Mouse (Mus musculus): ENCODE data around the gene Pip5k1a. TPM values are rescaled to one million over a fixed set of nuclear protein-coding genes. Genes with fewer than 3 reads are reported as not detected.

Gene Pip5k1a
- total and polyA plus RNA-seq, 2 experiments from 2014 or later, result 14.5 to 36.6 TPM

- H3K9ac ChIP-seq (replicated peaks; ENCODE audit: low read depth, low read length), result peak overlapping the region; percentile 77
- 20% methylated on average over 13 of the region's 13 CpGs for WGBS
- peak overlapping the region; percentile 95 for H3K4me2 ChIP-seq (ENCODE audit: low read depth, low read length)
- no peak for DNase-seq (ENCODE audit: low spot score)
- TF ChIP-seq CTCF (IDR thresholded peaks at IDR 0.05; ENCODE audit: low read depth) (0 out of 2 replicates have a peak, but pooled peaks have one; percentile 11), EP300 (IDR thresholded peaks at IDR 0.05; ENCODE audit: low read depth) (no peak)
- H3K9me3 ChIP-seq (replicated peaks; ENCODE audit: control insufficient read depth, low read length), result no peaks in the 10 kb centered on the region
- H3K4me1 ChIP-seq (ENCODE audit: control insufficient read depth, insufficient read depth), result peaks cover 8% of the 10 kb centered on the region
- H3K27ac ChIP-seq (ENCODE audit: low read depth), result peak overlapping the region; percentile 94
- no peak for ATAC-seq (ENCODE audit: insufficient read depth, low read depth)
- H3K4me3 ChIP-seq (ENCODE audit: low read depth, low read length), result peak overlapping the region; percentile 80
- H3K36me3 ChIP-seq (replicated peaks; ENCODE audit: control insufficient read depth, insufficient read depth, low read length), result peaks cover 31% of the 10 kb centered on the region
- H3K27me3 ChIP-seq (ENCODE audit: control insufficient read depth, insufficient read depth, low read length), result no peaks in the 10 kb centered on the region
These were observed 92.9 kb downstream of the Pip5k1a start for GRCm38 (mm10) chr3:95013699-95014427.

DNA sequence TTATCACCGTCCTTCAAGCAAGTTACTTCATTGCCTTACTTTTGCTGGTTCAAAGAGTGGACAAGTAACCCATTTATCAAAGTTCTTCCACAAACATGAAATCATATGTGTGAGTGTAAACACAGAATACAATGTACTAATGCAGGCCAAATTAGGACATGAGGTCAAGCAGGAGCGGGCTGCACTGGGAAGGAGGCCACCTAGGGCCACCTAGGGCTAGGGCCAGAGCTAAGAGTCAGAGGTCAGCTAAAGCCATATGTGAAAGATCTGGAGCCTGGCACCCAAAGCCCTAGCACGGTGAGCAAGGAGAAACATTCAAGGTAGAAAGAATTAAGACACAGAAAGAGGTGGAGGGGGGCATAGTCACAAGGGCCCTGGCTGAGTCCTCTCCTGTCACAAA, 93.7 kb downstream of the Pip5k1a start:
- no peaks in the 10 kb centered on the region for H3K9me3 ChIP-seq (replicated peaks; ENCODE audit: control insufficient read depth, low read length)
- ATAC-seq (ENCODE audit: insufficient read depth, low read depth) (no peak), DNase-seq (ENCODE audit: low spot score) (no peak)
- H3K27ac ChIP-seq (ENCODE audit: low read depth), result no peak overlapping the region
- WGBS, result 83% methylated on average over 3 of the region's 3 CpGs
- H3K4me1 ChIP-seq (ENCODE audit: control insufficient read depth, insufficient read depth), result peaks cover 8% of the 10 kb centered on the region
- no peak overlapping the region for H3K4me3 ChIP-seq (ENCODE audit: low read depth, low read length)
- H3K4me2 ChIP-seq (ENCODE audit: low read depth, low read length), result no peak overlapping the region
- H3K9ac ChIP-seq (replicated peaks; ENCODE audit: low read depth, low read length), result no peak overlapping the region
- H3K27me3 ChIP-seq (ENCODE audit: control insufficient read depth, insufficient read depth, low read length), result no peaks in the 10 kb centered on the region
- peaks cover 40% of the 10 kb centered on the region for H3K36me3 ChIP-seq (replicated peaks; ENCODE audit: control insufficient read depth, insufficient read depth, low read length)
- TF ChIP-seq EP300 (IDR thresholded peaks at IDR 0.05; ENCODE audit: low read depth), result no peak
- TF ChIP-seq CTCF (IDR thresholded peaks at IDR 0.05; ENCODE audit: low read depth), result no peak

DNA sequence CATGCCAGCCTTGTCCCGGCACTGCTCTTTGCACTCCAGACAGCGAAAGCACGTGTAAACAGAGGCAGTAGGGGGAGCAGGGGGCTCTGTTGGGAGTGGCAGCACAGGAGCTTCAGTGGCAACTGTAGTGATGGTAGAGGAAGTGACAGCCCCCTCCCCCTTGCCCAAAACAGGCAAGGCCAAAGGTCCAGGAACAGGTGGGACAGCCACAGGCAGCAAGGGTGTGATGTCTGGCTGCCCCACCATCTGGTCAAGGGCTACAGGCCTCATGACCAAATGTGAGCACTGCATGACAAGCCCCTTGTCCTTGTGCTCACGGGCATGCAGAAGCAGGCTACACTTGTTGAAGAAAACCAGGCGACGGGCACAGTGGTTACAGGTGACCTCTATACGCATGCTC, 96.3 kb downstream of the Pip5k1a start:
- Histone ChIP-seq H3K4me3 (ENCODE audit: low read depth, low read length) (no peak overlapping the region), H3K27me3 (ENCODE audit: control insufficient read depth, insufficient read depth, low read length) (no peaks in the 10 kb centered on the region), H3K9ac (replicated peaks; ENCODE audit: low read depth, low read length) (no peak overlapping the region), H3K4me2 (ENCODE audit: low read depth, low read length) (no peak overlapping the region), H3K9me3 (replicated peaks; ENCODE audit: control insufficient read depth, low read length) (no peaks in the 10 kb centered on the region), H3K27ac (ENCODE audit: low read depth) (no peak overlapping the region), H3K36me3 (replicated peaks; ENCODE audit: control insufficient read depth, insufficient read depth, low read length) (peaks cover 66% of the 10 kb centered on the region), H3K4me1 (ENCODE audit: control insufficient read depth, insufficient read depth) (peaks cover 8% of the 10 kb centered on the region)
- WGBS, result 78% methylated on average over 7 of the region's 7 CpGs
- no peak for TF ChIP-seq CTCF (IDR thresholded peaks at IDR 0.05; ENCODE audit: low read depth)
- no peak for TF ChIP-seq EP300 (IDR thresholded peaks at IDR 0.05; ENCODE audit: low read depth)
- ATAC-seq (ENCODE audit: insufficient read depth, low read depth), result no peak
- DNase-seq (ENCODE audit: low spot score), result no peak

Small RNA genes lying within 50 kb of the gene (microRNA-seq; reads per million reads assigned to microRNA genes)
- not detected for gene Mir8099-1

Other genes starting within 250 kb of the Pip5k1a start
- gene Psmb4, start 220.0 kb downstream of the Pip5k1a start, total RNA-seq (2014; rRNA removed; ENCODE audit: low replicate concordance), result 256 and 302 TPM in 2 replicates
- gene Psmb4, start 220.0 kb downstream of the Pip5k1a start, polyA plus RNA-seq (2015; fragmentation: Nextera tagmentation; extraction: Ambion mirVana), result 274 and 296 TPM in 2 replicates
- 183 and 212 TPM in 2 replicates for gene Selenbp1, start 173.9 kb downstream of the Pip5k1a start, total RNA-seq (2014; rRNA removed; ENCODE audit: low replicate concordance)
- gene Selenbp1, start 173.9 kb downstream of the Pip5k1a start, polyA plus RNA-seq (2015; fragmentation: Nextera tagmentation; extraction: Ambion mirVana), result 101 and 112 TPM in 2 replicates
- 3.9 and 8.6 TPM in 2 replicates for gene Rfx5, start 152.9 kb downstream of the Pip5k1a start, total RNA-seq (2014; rRNA removed; ENCODE audit: low replicate concordance)
- gene Rfx5, start 152.9 kb downstream of the Pip5k1a start, polyA plus RNA-seq (2015; fragmentation: Nextera tagmentation; extraction: Ambion mirVana), result 2.3 and 2.7 TPM in 2 replicates
- gene Pi4kb, start 132.2 kb downstream of the Pip5k1a start, total RNA-seq (2014; rRNA removed; ENCODE audit: low replicate concordance), result 44.4 and 47.2 TPM in 2 replicates
- 12.6 and 13.7 TPM in 2 replicates for gene Pi4kb, start 132.2 kb downstream of the Pip5k1a start, polyA plus RNA-seq (2015; fragmentation: Nextera tagmentation; extraction: Ambion mirVana)
- 15.0 and 28.5 TPM in 2 replicates for gene Zfp687, start 91.5 kb downstream of the Pip5k1a start, total RNA-seq (2014; rRNA removed; ENCODE audit: low replicate concordance)
- 8.1 and 8.3 TPM in 2 replicates for gene Zfp687, start 91.5 kb downstream of the Pip5k1a start, polyA plus RNA-seq (2015; fragmentation: Nextera tagmentation; extraction: Ambion mirVana)
- 190 and 210 TPM in 2 replicates for gene Psmd4, start 64.3 kb downstream of the Pip5k1a start, total RNA-seq (2014; rRNA removed; ENCODE audit: low replicate concordance)
- gene Psmd4, start 64.3 kb downstream of the Pip5k1a start, polyA plus RNA-seq (2015; fragmentation: Nextera tagmentation; extraction: Ambion mirVana), result 205 and 208 TPM in 2 replicates
- 54.9 and 69.3 TPM in 2 replicates for gene Vps72, start 4.1 kb upstream of the Pip5k1a start, total RNA-seq (2014; rRNA removed; ENCODE audit: low replicate concordance)
- 60.8 and 66.9 TPM in 2 replicates for gene Vps72, start 4.1 kb upstream of the Pip5k1a start, polyA plus RNA-seq (2015; fragmentation: Nextera tagmentation; extraction: Ambion mirVana)
- gene Tmod4, start 17.5 kb upstream of the Pip5k1a start, total RNA-seq (2014; rRNA removed; ENCODE audit: low replicate concordance), result 1.2 and 14.3 TPM in 2 replicates
- 2.7 and 2.9 TPM in 2 replicates for gene Tmod4, start 17.5 kb upstream of the Pip5k1a start, polyA plus RNA-seq (2015; fragmentation: Nextera tagmentation; extraction: Ambion mirVana)
- 16.7 and 38.2 TPM in 2 replicates for gene Scnm1, start 27.1 kb upstream of the Pip5k1a start, total RNA-seq (2014; rRNA removed; ENCODE audit: low replicate concordance)
- gene Scnm1, start 27.1 kb upstream of the Pip5k1a start, polyA plus RNA-seq (2015; fragmentation: Nextera tagmentation; extraction: Ambion mirVana), result 57.6 and 57.7 TPM in 2 replicates
- 6.1 and 7.1 TPM in 2 replicates for gene Lysmd1, start 27.2 kb upstream of the Pip5k1a start, total RNA-seq (2014; rRNA removed; ENCODE audit: low replicate concordance)
- gene Lysmd1, start 27.2 kb upstream of the Pip5k1a start, polyA plus RNA-seq (2015; fragmentation: Nextera tagmentation; extraction: Ambion mirVana), result 8.7 and 10.4 TPM in 2 replicates
- gene Tnfaip8l2, start 35.4 kb upstream of the Pip5k1a start, total RNA-seq (2014; rRNA removed; ENCODE audit: low replicate concordance), result 0.27 and 5.4 TPM in 2 replicates
- gene Tnfaip8l2, start 35.4 kb upstream of the Pip5k1a start, polyA plus RNA-seq (2015; fragmentation: Nextera tagmentation; extraction: Ambion mirVana), result 2.7 and 2.8 TPM in 2 replicates
- 6.8 and 14.8 TPM in 2 replicates for gene Sema6c, start 53.5 kb upstream of the Pip5k1a start, total RNA-seq (2014; rRNA removed; ENCODE audit: low replicate concordance)
- gene Sema6c, start 53.5 kb upstream of the Pip5k1a start, polyA plus RNA-seq (2015; fragmentation: Nextera tagmentation; extraction: Ambion mirVana), result 1.2 and 1.8 TPM in 2 replicates
- 6.6 and 7.2 TPM in 2 replicates for gene Gabpb2, start 111.0 kb upstream of the Pip5k1a start, total RNA-seq (2014; rRNA removed; ENCODE audit: low replicate concordance)
- gene Gabpb2, start 111.0 kb upstream of the Pip5k1a start, polyA plus RNA-seq (2015; fragmentation: Nextera tagmentation; extraction: Ambion mirVana), result 3.1 TPM in 2 replicates
- 75.5 and 78.2 TPM in 2 replicates for gene Cdc42se1, start 121.8 kb upstream of the Pip5k1a start, total RNA-seq (2014; rRNA removed; ENCODE audit: low replicate concordance)
- 33.6 TPM in 2 replicates for gene Cdc42se1, start 121.8 kb upstream of the Pip5k1a start, polyA plus RNA-seq (2015; fragmentation: Nextera tagmentation; extraction: Ambion mirVana)
- 4.3 and 6.1 TPM in 2 replicates for gene Mllt11, start 125.2 kb upstream of the Pip5k1a start, total RNA-seq (2014; rRNA removed; ENCODE audit: low replicate concordance)
- gene Mllt11, start 125.2 kb upstream of the Pip5k1a start, polyA plus RNA-seq (2015; fragmentation: Nextera tagmentation; extraction: Ambion mirVana), result 8.9 and 9.0 TPM in 2 replicates
- 1.1 TPM in 1 of 2 replicates, not detected in the other for gene Gm128, start 134.7 kb upstream of the Pip5k1a start, total RNA-seq (2014; rRNA removed; ENCODE audit: low replicate concordance)
- 0.07 TPM in 1 of 2 replicates, not detected in the other for gene Gm128, start 134.7 kb upstream of the Pip5k1a start, polyA plus RNA-seq (2015; fragmentation: Nextera tagmentation; extraction: Ambion mirVana)
- 3.9 TPM in 1 of 2 replicates, not detected in the other for gene Bnipl, start 144.3 kb upstream of the Pip5k1a start, total RNA-seq (2014; rRNA removed; ENCODE audit: low replicate concordance)
- gene Bnipl, start 144.3 kb upstream of the Pip5k1a start, polyA plus RNA-seq (2015; fragmentation: Nextera tagmentation; extraction: Ambion mirVana), result not detected in 2 replicates
- 28.0 and 64.4 TPM in 2 replicates for gene Mindy1, start 174.4 kb upstream of the Pip5k1a start, total RNA-seq (2014; rRNA removed; ENCODE audit: low replicate concordance)
- gene Mindy1, start 174.4 kb upstream of the Pip5k1a start, polyA plus RNA-seq (2015; fragmentation: Nextera tagmentation; extraction: Ambion mirVana), result 27.8 and 28.4 TPM in 2 replicates
- 28.6 and 35.6 TPM in 2 replicates for gene Prune1, start 175.1 kb upstream of the Pip5k1a start, total RNA-seq (2014; rRNA removed; ENCODE audit: low replicate concordance)
- gene Prune1, start 175.1 kb upstream of the Pip5k1a start, polyA plus RNA-seq (2015; fragmentation: Nextera tagmentation; extraction: Ambion mirVana), result 22.5 and 23.0 TPM in 2 replicates
- gene Anxa9, start 200.2 kb upstream of the Pip5k1a start, total RNA-seq (2014; rRNA removed; ENCODE audit: low replicate concordance), result 0.11 and 0.15 TPM in 2 replicates
- gene Anxa9, start 200.2 kb upstream of the Pip5k1a start, polyA plus RNA-seq (2015; fragmentation: Nextera tagmentation; extraction: Ambion mirVana), result 0.49 and 0.67 TPM in 2 replicates
- gene Cers2, start 207.9 kb upstream of the Pip5k1a start, total RNA-seq (2014; rRNA removed; ENCODE audit: low replicate concordance), result 108 and 126 TPM in 2 replicates
- gene Cers2, start 207.9 kb upstream of the Pip5k1a start, polyA plus RNA-seq (2015; fragmentation: Nextera tagmentation; extraction: Ambion mirVana), result 88.4 and 89.4 TPM in 2 replicates